In genomic region chr11:60061504-60062006, GRCm38 (mm10) we compare ENCODE assay signal across 19 mouse cellular contexts. TPM values are rescaled to one million over a fixed set of nuclear protein-coding genes. Genes with fewer than 3 reads are reported as not detected.
"Had no signal": no experiment of that assay in that cellular context is flagged by ENCODE, and none has a peak within 500 bp of the region (broad histone marks: within the 10 kb centered on the region; RNA-seq: fewer than 3 reads in every experiment).

No protein-coding gene starts in this region.

- H3K4me1 ChIP-seq: lung, embryonic 15.5 days; midbrain, embryonic 13.5 days; midbrain, embryonic 15.5 days; neural tube, embryonic 12.5 days; stomach, embryonic 15.5 days had no signal

- H3K4me3 ChIP-seq: lung, embryonic 15.5 days; megakaryocyte, embryonic 14.5 days; midbrain, embryonic 13.5 days; midbrain, embryonic 15.5 days; neural tube, embryonic 12.5 days; stomach, embryonic 15.5 days had no signal

- H3K9ac ChIP-seq: liver, postnatal 0 days; lung, embryonic 15.5 days; midbrain, embryonic 13.5 days; midbrain, embryonic 15.5 days; neural tube, embryonic 12.5 days; stomach, embryonic 15.5 days had no signal

- ATAC-seq: liver, postnatal 0 days; lung, postnatal 0 days; midbrain, embryonic 13.5 days; midbrain, embryonic 15.5 days had no signal

- H3K4me2 ChIP-seq: lung, embryonic 15.5 days; midbrain, embryonic 11.5 days; midbrain, embryonic 13.5 days; midbrain, embryonic 15.5 days; neural tube, embryonic 12.5 days; stomach, embryonic 15.5 days had no signal

- H3K36me3 ChIP-seq: lung, embryonic 15.5 days; midbrain, embryonic 13.5 days; midbrain, embryonic 15.5 days; neural tube, embryonic 12.5 days; stomach, embryonic 15.5 days had no signal

- H3K9me3 ChIP-seq: lung, embryonic 15.5 days; megakaryocyte, embryonic 14.5 days; midbrain, embryonic 13.5 days; midbrain, embryonic 15.5 days; neural tube, embryonic 12.5 days; stomach, embryonic 15.5 days had no signal

- DNase-seq: liver, postnatal 0 days; lung, adult 2 months; lung, postnatal 14 days; lung, postnatal 36 days; right cerebral cortex, postnatal 14 days; thymus, adult 18-20 months; thymus, postnatal 25 days; thymus, postnatal 4 days had no signal

- H3K27me3 ChIP-seq: lung, embryonic 15.5 days; midbrain, embryonic 13.5 days; midbrain, embryonic 15.5 days; neural tube, embryonic 12.5 days; stomach, embryonic 15.5 days had no signal

- H3K27ac ChIP-seq: lung, embryonic 15.5 days; macrophage; midbrain, embryonic 13.5 days; midbrain, embryonic 15.5 days; neural tube, embryonic 12.5 days; stomach, embryonic 15.5 days had no signal

RNA-seq across cellular contexts. Expression of gene Pemt, which starts 15.3 kb away (rescaled TPM):
- total RNA-seq: monocyte, adult 5-6 weeks; neutrophil, adult 5-6 weeks had no signal
